In genomic region chr3:146407086-146407721, GRCm38 (mm10) we compare ENCODE assay signal across 9 mouse cellular contexts. TPM values are rescaled to one million over a fixed set of nuclear protein-coding genes. Genes with fewer than 3 reads are reported as not detected.
A peak's percentile ranks its signal among the peaks of the same experiment; 100 is the strongest.
DNase-seq lines count a peak whose midpoint lies in the region; ATAC-seq and TF ChIP-seq lines count a peak whose summit lies in the region.
"Had no signal": no experiment of that assay in that cellular context is flagged by ENCODE, and none has a peak within 500 bp of the region (broad histone marks: within the 10 kb centered on the region; RNA-seq: fewer than 3 reads in every experiment).

No protein-coding gene starts in this region.

- H3K36me3 ChIP-seq in lung, postnatal 0 days (ENCODE audit: insufficient read depth, low read length), result no peaks in the 10 kb centered on the region
- H3K36me3 ChIP-seq in midbrain, embryonic 16.5 days (ENCODE audit: control insufficient read depth, insufficient read depth, low read length), result no peaks in the 10 kb centered on the region
- H3K36me3 ChIP-seq in thymus, adult 2 months (ENCODE audit: control insufficient read depth, insufficient read depth, low read length), result no peaks in the 10 kb centered on the region

- H3K4me3 ChIP-seq in cerebellum, adult 2 months (replicated peaks; ENCODE audit: insufficient read depth, low read depth, low read length), result peak overlapping the region; percentile 23
- no peak overlapping the region for H3K4me3 ChIP-seq in lung, postnatal 0 days (ENCODE audit: low read depth, low read length)
- H3K4me3 ChIP-seq in midbrain, embryonic 16.5 days (ENCODE audit: low read depth, low read length), result no peak overlapping the region
- H3K4me3 ChIP-seq in thymus, adult 2 months (ENCODE audit: control insufficient read depth, insufficient read depth, low read length), result no peak overlapping the region
- H3K4me3 ChIP-seq: heart, adult 2 months had no signal

- peaks cover 26% of the 10 kb centered on the region for H3K4me1 ChIP-seq in cerebellum, adult 2 months (ENCODE audit: control insufficient read depth, insufficient read depth, low read length)
- H3K4me1 ChIP-seq in lung, postnatal 0 days (ENCODE audit: insufficient read depth, low read depth, low read length), result peaks cover 12% of the 10 kb centered on the region
- peaks cover 27% of the 10 kb centered on the region for H3K4me1 ChIP-seq in midbrain, embryonic 16.5 days (ENCODE audit: control insufficient read depth, insufficient read depth, low read length)
- H3K4me1 ChIP-seq in thymus, adult 2 months (replicated peaks; ENCODE audit: control insufficient read depth, insufficient read depth, low read length), result peaks cover 5% of the 10 kb centered on the region

- H3K27me3 ChIP-seq in cerebellum, adult 2 months (ENCODE audit: control insufficient read depth, insufficient read depth, low read length), result no peaks in the 10 kb centered on the region
- no peaks in the 10 kb centered on the region for H3K27me3 ChIP-seq in lung, postnatal 0 days (replicated peaks; ENCODE audit: insufficient read depth, low read length)
- H3K27me3 ChIP-seq in midbrain, embryonic 16.5 days (ENCODE audit: control insufficient read depth, insufficient read depth, low read depth, low read length), result no peaks in the 10 kb centered on the region
- H3K27me3 ChIP-seq in thymus, adult 2 months (ENCODE audit: control insufficient read depth, insufficient read depth, low read length), result no peaks in the 10 kb centered on the region

- TF ChIP-seq POLR2A in cerebellum, adult 2 months (IDR thresholded peaks at IDR 0.05; ENCODE audit: borderline replicate concordance, insufficient read depth, low read length), result no peak
- no peak for TF ChIP-seq POLR2A in thymus, adult 2 months (IDR thresholded peaks at IDR 0.05; ENCODE audit: control insufficient read depth, extremely low read depth, insufficient read depth, low read length, poor library complexity)

- WGBS in cerebellum, adult 2 months, result 60% methylated on average over 16 of the region's 16 CpGs
- 65% methylated on average over 16 of the region's 16 CpGs for WGBS in lung, postnatal 0 days
- 70% methylated on average over 16 of the region's 16 CpGs for WGBS in midbrain, embryonic 16.5 days
- WGBS in thymus, adult 2 months, result 95% methylated on average over 16 of the region's 16 CpGs

- TF ChIP-seq CTCF in cerebellum, adult 2 months (IDR thresholded peaks at IDR 0.05; ENCODE audit: borderline replicate concordance, insufficient read depth, low read depth, low read length), result no peak
- no peak for TF ChIP-seq CTCF in lung, postnatal 0 days (IDR thresholded peaks at IDR 0.05)
- TF ChIP-seq CTCF in thymus, adult 2 months (IDR thresholded peaks at IDR 0.05; ENCODE audit: borderline replicate concordance, control insufficient read depth, extremely low read depth, insufficient read depth, low read length, poor library complexity), result no peak

- no peak for DNase-seq in cerebellum, adult 2 months
- no peak for DNase-seq in cerebellum, postnatal 36 days
- no peak for DNase-seq in lung, postnatal 0 days (ENCODE audit: low spot score)
- no peak for DNase-seq in lung, adult 18-20 months
- peak; percentile 53 for DNase-seq in kidney, adult 9 months
- DNase-seq in thymus, adult 2 months, result no peak
- no peak for DNase-seq in thymus, postnatal 10 days (ENCODE audit: low spot score in 2 of 2)
- DNase-seq: heart, adult 2 months had no signal

- no peak overlapping the region for H3K27ac ChIP-seq in cerebellum, adult 2 months (ENCODE audit: insufficient read depth, low read length)
- H3K27ac ChIP-seq in lung, postnatal 0 days (ENCODE audit: low read length), result peak overlapping the region; percentile 20; the same call in 1 of the 2 replicates
- no peak overlapping the region for H3K27ac ChIP-seq in midbrain, embryonic 16.5 days (ENCODE audit: low read length)
- no peak overlapping the region for H3K27ac ChIP-seq in thymus, adult 2 months (ENCODE audit: control insufficient read depth, insufficient read depth, low read length)
- H3K27ac ChIP-seq: heart, adult 2 months had no signal

- H3K4me2 ChIP-seq in lung, postnatal 0 days (replicated peaks; ENCODE audit: low read depth, low read length), result peak overlapping the region; percentile 14; the same call in 1 of the 2 replicates
- H3K4me2 ChIP-seq in midbrain, embryonic 16.5 days (ENCODE audit: low read length), result peak overlapping the region; percentile 74

- no peak for ATAC-seq in lung, postnatal 0 days
- no peak for ATAC-seq in midbrain, embryonic 16.5 days

- H3K9ac ChIP-seq in lung, postnatal 0 days (replicated peaks; ENCODE audit: low read depth), result no peak overlapping the region
- H3K9ac ChIP-seq in midbrain, embryonic 16.5 days (ENCODE audit: low read depth, low read length), result no peak overlapping the region

- H3K9me3 ChIP-seq in lung, postnatal 0 days (ENCODE audit: low read length), result no peaks in the 10 kb centered on the region
- no peaks in the 10 kb centered on the region; the same call in 1 of the 2 replicates for H3K9me3 ChIP-seq in midbrain, embryonic 16.5 days (replicated peaks; ENCODE audit: control insufficient read depth, low read length, poor library complexity, severe bottlenecking)

- no peak for TF ChIP-seq EP300 in lung, postnatal 0 days (IDR thresholded peaks at IDR 0.05)

RNA-seq across cellular contexts. Expression of gene Ssx2ip, which starts 2.8 kb away (rescaled TPM):
- polyA plus RNA-seq in cerebellum, adult 2 months (2012; rRNA removed), result 33.2 and 33.5 TPM in 2 replicates
- 21.8 and 25.0 TPM in 2 replicates for polyA plus RNA-seq in lung, postnatal 0 days (2015; fragmentation: Nextera tagmentation; extraction: Ambion mirVana)
- 18.0 and 18.2 TPM in 2 replicates for polyA plus RNA-seq in midbrain, embryonic 16.5 days (2015; fragmentation: Nextera tagmentation; extraction: Ambion mirVana)
- polyA plus RNA-seq in thymus, adult 2 months (2012; rRNA removed), result 5.4 and 7.2 TPM in 2 replicates

RNA-seq across cellular contexts. Expression of gene Ctbs, which starts 42.4 kb away (rescaled TPM):
- 2.7 and 3.0 TPM in 2 replicates for polyA plus RNA-seq in cerebellum, adult 2 months (2012; rRNA removed)
- polyA plus RNA-seq in lung, postnatal 0 days (2015; fragmentation: Nextera tagmentation; extraction: Ambion mirVana), result 14.8 and 15.9 TPM in 2 replicates
- polyA plus RNA-seq in midbrain, embryonic 16.5 days (2015; fragmentation: Nextera tagmentation; extraction: Ambion mirVana), result 4.3 and 4.4 TPM in 2 replicates
- 2.0 and 2.5 TPM in 2 replicates for polyA plus RNA-seq in thymus, adult 2 months (2012; rRNA removed)
